Mouse (Mus musculus) kidney, postnatal 0 days (tissue): ENCODE data around the gene Casp7. TPM values are rescaled to one million over a fixed set of nuclear protein-coding genes. Genes with fewer than 3 reads are reported as not detected.
"Not testable (repeated sequence)": the region's sequence is repeated elsewhere in the genome, so short reads cannot be mapped to it uniquely, and the experiment has no call there.

Experiments
- ATAC-seq: fragments of 200-750 bp; cut with Nextera tagmentation; replicated peaks from 2 replicates; pipeline ENCODE4 v1.8.0; 2017; ENCODE audit warnings: low read depth, moderate number of reproducible peaks, moderate TSS enrichment, moderate library complexity; ENCODE audit not compliant: low FRiP score
- DNase-seq: peaks from one replicate; pipeline ENCODE4 v3.0.0-alpha.2; 2016; ENCODE audit warnings: low spot score
- H3K27ac ChIP-seq: fragments of 300-500 bp; sonication (generic); 2 replicates; pipeline ENCODE4 v1.5.1; 2014; ENCODE audit warnings: mild to moderate bottlenecking
- H3K27me3 ChIP-seq: fragments of 300-500 bp; sonication (generic); 2 replicates; pipeline ENCODE4 v1.6.1; 2014; ENCODE audit warnings: low read length, mixed read lengths; ENCODE audit not compliant: insufficient read depth
- H3K36me3 ChIP-seq: fragments of 300-500 bp; sonication (generic); 2 replicates; pipeline ENCODE4 v1.6.1; 2014; ENCODE audit warnings: low read length, mixed read lengths; ENCODE audit not compliant: insufficient read depth
- H3K4me1 ChIP-seq: fragments of 300-500 bp; sonication (generic); replicated peaks from 2 replicates; pipeline ENCODE4 v1.6.1; 2014; ENCODE audit warnings: antibody characterized with exemption, low read length, mixed read lengths; ENCODE audit not compliant: insufficient read depth
- H3K4me2 ChIP-seq: fragments of 300-500 bp; sonication (generic); 2 replicates; pipeline ENCODE4 v1.6.1; 2014; ENCODE audit warnings: mild to moderate bottlenecking, low read length, moderate library complexity, mixed read lengths
- H3K4me3 ChIP-seq: fragments of 300-500 bp; sonication (generic); replicated peaks from 2 replicates; pipeline ENCODE4 v1.5.1; 2014; ENCODE audit warnings: low read depth, low read length
- H3K9ac ChIP-seq: fragments of 300-500 bp; sonication (generic); 2 replicates; pipeline ENCODE4 v1.6.1; 2014; ENCODE audit warnings: low read depth, low read length
- H3K9me3 ChIP-seq: fragments of 300-500 bp; sonication (generic); replicated peaks from 2 replicates; pipeline ENCODE4 v1.6.1; 2016; ENCODE audit warnings: low read length, inconsistent platforms, mixed read lengths
- CTCF ChIP-seq: IDR thresholded peaks from 2 replicates; pipeline ENCODE4 v1.5.1; 2016; ENCODE audit warnings: antibody characterized with exemption, low read depth, mild to moderate bottlenecking, moderate library complexity
- WGBS: fragments of 180-500 bp; shearing (Covaris S2); extraction: QIAGEN DNeasy Blood & Tissue Kit; methylation state at CpG from one replicate; pipeline ENCODE4 v1.1.7; 2014; 5-methylcytosine and 5-hydroxymethylcytosine counted together
- polyA plus RNA-seq: library from polyadenylated mRNA; unstranded; fragments of >200 nt; fragmentation: Nextera tagmentation; extraction: Ambion mirVana; gene quantifications from 2 replicates; pipeline ENCODE4 v1.2.1, GENCODE M21; 2015

The Casp7 gene
- polyA plus RNA-seq, 1 experiment from 2014 or later, result 24.2 TPM

DNA sequence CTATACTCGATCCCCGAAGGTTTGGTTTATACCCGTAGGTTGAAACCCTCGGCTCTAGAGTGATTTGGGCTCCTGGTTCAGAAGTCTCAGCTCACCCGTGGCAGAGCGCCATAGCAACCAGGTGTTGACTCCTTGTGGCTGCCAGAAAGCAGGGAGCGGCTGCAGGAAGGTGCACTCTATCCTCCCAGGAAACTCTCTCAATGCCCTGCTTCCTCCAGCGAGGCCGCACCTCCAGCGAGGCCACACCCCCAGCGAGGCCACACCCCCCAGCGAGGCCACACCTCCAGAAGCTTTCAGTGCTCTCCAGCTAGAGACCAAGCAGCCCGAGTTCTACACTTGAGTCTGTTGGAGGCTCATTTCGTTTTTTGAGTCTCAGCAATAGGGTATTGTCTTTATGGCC is 3.3 kb downstream of the Casp7 start:
- peak; percentile 50 for DNase-seq

DNA sequence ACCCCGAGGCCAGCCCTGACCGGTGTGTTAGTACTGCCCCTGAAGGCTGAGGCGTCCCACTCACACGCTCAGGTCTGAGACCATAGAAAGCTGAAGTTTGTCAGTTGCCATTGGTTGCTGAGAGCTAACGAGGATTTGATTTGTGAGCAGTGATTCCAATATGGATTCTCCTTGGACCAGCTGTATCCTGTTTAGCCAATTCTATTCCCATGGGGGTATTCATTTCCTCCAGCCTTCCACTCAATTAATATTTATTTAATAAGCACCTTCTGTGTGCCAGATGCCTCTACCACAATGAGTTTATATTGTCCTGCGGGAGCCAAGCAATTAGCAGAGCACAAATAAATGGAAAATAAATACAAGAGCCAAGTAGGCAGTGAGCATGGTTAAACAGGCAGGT is 4.9 kb downstream of the Casp7 start:
- no peak overlapping the region for H3K27ac ChIP-seq
- H3K4me3 ChIP-seq, result no peak overlapping the region
- ATAC-seq, result no peak
- WGBS, result 69% methylated on average over 6 of the region's 6 CpGs
- H3K9ac ChIP-seq, result no peak overlapping the region
- DNase-seq, result no peak
- H3K9me3 ChIP-seq, result no peaks in the 10 kb centered on the region
- H3K4me1 ChIP-seq, result 0 out of 2 replicates have a peak, but pooled peaks cover 3% of the 10 kb centered on the region
- H3K36me3 ChIP-seq, result peaks cover 12% of the 10 kb centered on the region; the same call in 1 of the 2 replicates
- no peak overlapping the region for H3K4me2 ChIP-seq
- TF ChIP-seq CTCF, result no peak
- no peaks in the 10 kb centered on the region for H3K27me3 ChIP-seq

More for the DNA sequence above, 3.3 kb downstream of the Casp7 start:
- H3K9ac ChIP-seq, result no peak overlapping the region
- H3K4me2 ChIP-seq, result no peak overlapping the region
- H3K27ac ChIP-seq, result no peak overlapping the region
- TF ChIP-seq CTCF, result no peak
- H3K4me3 ChIP-seq, result no peak overlapping the region
- 0 out of 2 replicates have a peak, but pooled peaks cover 9% of the 10 kb centered on the region for H3K4me1 ChIP-seq
- H3K36me3 ChIP-seq, result peaks cover 4% of the 10 kb centered on the region; the same call in 1 of the 2 replicates
- peak; percentile 69 for ATAC-seq
- WGBS, result 48% methylated on average over 14 of the region's 14 CpGs
- no peaks in the 10 kb centered on the region for H3K9me3 ChIP-seq
- no peaks in the 10 kb centered on the region for H3K27me3 ChIP-seq

DNA sequence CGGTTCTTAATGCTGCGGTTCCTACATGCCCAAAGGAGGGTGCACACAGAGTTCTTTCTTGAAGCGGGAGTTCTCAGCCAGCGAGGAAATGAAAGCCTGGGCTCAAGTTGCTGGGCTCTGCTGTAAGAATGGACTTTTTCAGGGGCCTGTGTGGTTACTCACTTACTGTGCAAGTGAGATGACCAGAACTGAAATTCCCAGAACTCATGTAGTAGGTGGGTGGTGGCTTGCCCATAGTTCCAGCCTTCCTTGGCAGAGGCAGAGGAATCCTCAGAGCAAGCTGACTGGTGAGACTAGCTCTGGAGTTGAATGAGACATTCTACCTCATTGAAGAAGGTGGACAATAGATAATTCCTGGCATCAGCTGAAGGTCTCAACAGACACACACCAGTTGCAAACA is 8.9 kb downstream of the Casp7 start:
- Histone ChIP-seq H3K4me1 (no peaks in the 10 kb centered on the region), H3K4me2 (no peak overlapping the region), H3K27me3 (no peaks in the 10 kb centered on the region), H3K36me3 (peaks cover 23% of the 10 kb centered on the region; the same call in 1 of the 2 replicates), H3K9me3 (0 out of 2 replicates have a peak, but pooled peaks cover 2% of the 10 kb centered on the region), H3K4me3 (no peak overlapping the region), H3K9ac (no peak overlapping the region), H3K27ac (no peak overlapping the region)
- TF ChIP-seq CTCF, result no peak
- ATAC-seq, result no peak
- WGBS, result 98% methylated on average over 4 of the region's 4 CpGs
- no peak for DNase-seq

DNA sequence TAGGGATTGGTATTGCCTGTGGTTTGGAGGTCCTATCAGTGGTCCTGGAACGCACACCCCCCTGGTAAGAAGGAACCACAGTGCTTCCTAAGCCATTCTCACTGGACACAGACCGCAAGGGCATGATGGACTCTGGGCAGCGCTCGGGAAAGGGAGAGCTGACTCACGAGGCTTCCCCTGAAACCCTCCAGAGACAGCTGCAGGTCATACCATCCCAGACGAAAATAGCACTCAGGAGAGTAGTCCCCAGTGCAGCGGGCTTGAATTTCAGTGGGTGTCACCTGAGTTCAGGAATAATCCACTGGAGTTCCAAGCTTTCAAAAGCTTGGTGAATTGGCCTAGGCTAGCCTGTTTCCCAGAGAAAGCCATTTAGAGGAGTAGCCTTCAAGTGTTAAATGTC is 9.7 kb downstream of the Casp7 start:
- no peak for ATAC-seq
- H3K4me2 ChIP-seq, result no peak overlapping the region
- TF ChIP-seq CTCF, result no peak
- H3K27me3 ChIP-seq, result no peaks in the 10 kb centered on the region
- H3K9ac ChIP-seq, result no peak overlapping the region
- H3K9me3 ChIP-seq, result 0 out of 2 replicates have a peak, but pooled peaks cover 2% of the 10 kb centered on the region
- H3K27ac ChIP-seq, result no peak overlapping the region
- 88% methylated on average over 7 of the region's 7 CpGs for WGBS
- no peak for DNase-seq
- H3K4me1 ChIP-seq, result no peaks in the 10 kb centered on the region
- H3K36me3 ChIP-seq, result peaks cover 23% of the 10 kb centered on the region; the same call in 1 of the 2 replicates
- H3K4me3 ChIP-seq, result no peak overlapping the region

DNA sequence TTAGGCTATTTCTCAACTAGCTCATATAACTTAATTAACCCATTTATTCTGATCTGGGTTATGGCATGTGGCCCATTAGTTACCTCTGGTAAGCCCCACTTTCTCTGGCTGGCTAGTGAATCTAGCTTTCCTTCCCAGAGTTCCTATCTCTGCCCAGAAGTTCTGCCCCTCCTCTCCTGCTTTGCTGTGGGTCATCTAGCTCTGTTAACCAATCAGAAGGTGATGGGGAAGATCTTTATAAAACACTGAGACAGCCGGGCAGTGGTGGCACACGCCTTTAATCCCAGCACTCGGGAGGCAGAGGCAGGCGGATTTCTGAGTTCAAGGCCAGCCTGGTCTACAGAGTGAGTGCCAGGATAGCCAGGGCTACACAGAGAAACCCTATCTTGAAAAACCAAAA is 13.0 kb downstream of the Casp7 start:
- H3K27ac ChIP-seq, H3K27me3 ChIP-seq, DNase-seq, H3K4me3 ChIP-seq, ATAC-seq, H3K4me1 ChIP-seq, H3K4me2 ChIP-seq, H3K9me3 ChIP-seq, H3K9ac ChIP-seq: not testable (repeated sequence)
- H3K36me3 ChIP-seq, result peaks cover 19% of the 10 kb centered on the region; the same call in 1 of the 2 replicates
- WGBS, result 95% methylated on average over 4 of the region's 4 CpGs

DNA sequence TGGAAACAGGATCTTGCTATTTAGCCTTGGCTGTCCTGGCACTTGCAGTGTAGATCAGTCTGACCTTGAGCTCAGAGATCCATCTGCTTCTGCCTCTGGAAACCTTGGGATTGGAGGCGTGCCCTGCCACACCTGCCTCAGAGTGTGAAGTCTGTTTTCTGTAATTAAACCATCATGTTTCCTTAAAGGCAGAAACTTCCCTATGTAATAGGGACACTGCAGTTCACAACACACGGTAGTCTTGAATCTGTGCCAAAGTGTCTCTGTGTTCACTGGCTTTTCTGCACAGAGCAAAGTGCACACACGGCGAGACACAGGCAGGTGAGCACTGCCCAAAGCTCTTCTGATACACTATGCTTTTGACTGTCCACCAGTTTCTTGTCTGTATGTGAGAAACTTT is 21.5 kb downstream of the Casp7 start:
- H3K4me3 ChIP-seq, result no peak overlapping the region
- H3K9me3 ChIP-seq, result no peaks in the 10 kb centered on the region
- ATAC-seq (no peak), DNase-seq (no peak)
- 82% methylated on average over 4 of the region's 4 CpGs for WGBS
- H3K27me3 ChIP-seq, result no peaks in the 10 kb centered on the region
- H3K36me3 ChIP-seq, result no peaks in the 10 kb centered on the region
- no peak overlapping the region for H3K4me2 ChIP-seq
- no peak overlapping the region for H3K27ac ChIP-seq
- no peak overlapping the region for H3K9ac ChIP-seq
- TF ChIP-seq CTCF, result no peak
- no peaks in the 10 kb centered on the region; the same call in 1 of the 2 replicates for H3K4me1 ChIP-seq

DNA sequence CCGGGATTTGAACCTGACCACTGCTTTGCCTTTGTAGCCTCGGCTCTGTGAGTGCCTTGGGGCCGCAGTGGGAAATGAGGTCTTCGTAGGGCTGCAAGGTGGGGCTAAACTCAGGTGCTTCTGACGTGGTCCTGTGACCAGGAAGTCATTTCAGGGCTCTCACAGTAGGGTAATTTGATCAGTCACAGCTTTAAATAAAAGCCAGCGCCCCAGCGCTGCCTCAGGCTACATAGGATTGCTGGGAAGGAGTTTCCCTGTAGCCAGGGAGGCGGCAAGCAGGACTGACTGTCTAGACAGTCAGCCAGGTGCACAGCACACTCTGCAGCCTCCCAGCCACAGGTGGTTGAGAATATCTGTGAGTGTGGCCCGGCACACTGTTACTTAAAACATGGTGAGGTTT is 22.5 kb downstream of the Casp7 start:
- no peaks in the 10 kb centered on the region; the same call in 1 of the 2 replicates for H3K4me1 ChIP-seq
- H3K27ac ChIP-seq, result no peak overlapping the region
- ATAC-seq, result no peak
- H3K36me3 ChIP-seq, result no peaks in the 10 kb centered on the region
- no peak for TF ChIP-seq CTCF
- WGBS, result 47% methylated on average over 9 of the region's 9 CpGs
- DNase-seq, result no peak
- H3K9ac ChIP-seq, result no peak overlapping the region
- no peak overlapping the region for H3K4me2 ChIP-seq
- H3K4me3 ChIP-seq, result no peak overlapping the region
- H3K27me3 ChIP-seq, result no peaks in the 10 kb centered on the region
- no peaks in the 10 kb centered on the region for H3K9me3 ChIP-seq
